Mouse (Mus musculus): ENCODE results near the gene Tubgcp5. TPM values are rescaled to one million over a fixed set of nuclear protein-coding genes. Genes with fewer than 3 reads are reported as not detected.
"Not testable (repeated sequence)": the region's sequence is repeated elsewhere in the genome, so short reads cannot be mapped to it uniquely, and the experiment has no call there.

The Tubgcp5 gene
- polyA plus RNA-seq, 1 experiment = 5.9 TPM

GRCm38 (mm10) chr7:55782493-55782892, 11.5 kb upstream of the Tubgcp5 start:
- no peak overlapping the region for H3K4me3 ChIP-seq (ENCODE audit: control insufficient read depth, insufficient read depth, low read length)
- H3K27me3 ChIP-seq (ENCODE audit: control insufficient read depth, insufficient read depth, low read length) = no peaks in the 10 kb centered on the region
- TF ChIP-seq POLR2A (IDR thresholded peaks at IDR 0.05; ENCODE audit: control insufficient read depth, extremely low read depth, insufficient read depth, low read length, poor library complexity) (no peak), CTCF (IDR thresholded peaks at IDR 0.05; ENCODE audit: borderline replicate concordance, control insufficient read depth, extremely low read depth, insufficient read depth, low read length, poor library complexity) (no peak)
- DNase-seq = no peak
- H3K36me3 ChIP-seq (ENCODE audit: control insufficient read depth, insufficient read depth, low read length) = no peaks in the 10 kb centered on the region
- H3K27ac ChIP-seq (ENCODE audit: control insufficient read depth, insufficient read depth, low read length) = no peak overlapping the region
- 23% methylated on average over 3 of the region's 3 CpGs for WGBS
- no peaks in the 10 kb centered on the region for H3K4me1 ChIP-seq (replicated peaks; ENCODE audit: control insufficient read depth, insufficient read depth, low read length)

GRCm38 (mm10) chr7:55784580-55784979, 9.4 kb upstream of the Tubgcp5 start:
- Histone ChIP-seq H3K36me3 (ENCODE audit: control insufficient read depth, insufficient read depth, low read length) (no peaks in the 10 kb centered on the region), H3K27me3 (ENCODE audit: control insufficient read depth, insufficient read depth, low read length) (no peaks in the 10 kb centered on the region), H3K4me3 (ENCODE audit: control insufficient read depth, insufficient read depth, low read length) (no peak overlapping the region), H3K4me1 (replicated peaks; ENCODE audit: control insufficient read depth, insufficient read depth, low read length) (no peaks in the 10 kb centered on the region), H3K27ac (ENCODE audit: control insufficient read depth, insufficient read depth, low read length) (no peak overlapping the region)
- WGBS = 5% methylated on average over 3 of the region's 3 CpGs
- TF ChIP-seq POLR2A (IDR thresholded peaks at IDR 0.05; ENCODE audit: control insufficient read depth, extremely low read depth, insufficient read depth, low read length, poor library complexity) (no peak), CTCF (IDR thresholded peaks at IDR 0.05; ENCODE audit: borderline replicate concordance, control insufficient read depth, extremely low read depth, insufficient read depth, low read length, poor library complexity) (no peak)
- no peak for DNase-seq

- not testable (repeated sequence) for H3K4me3 ChIP-seq (ENCODE audit: control insufficient read depth, insufficient read depth, low read length); DNase-seq; H3K27me3 ChIP-seq (ENCODE audit: control insufficient read depth, insufficient read depth, low read length); H3K36me3 ChIP-seq (ENCODE audit: control insufficient read depth, insufficient read depth, low read length); H3K27ac ChIP-seq (ENCODE audit: control insufficient read depth, insufficient read depth, low read length); H3K4me1 ChIP-seq (replicated peaks; ENCODE audit: control insufficient read depth, insufficient read depth, low read length)
- 83% methylated on average over 5 of the region's 5 CpGs for WGBS
Observed at GRCm38 (mm10) chr7:55790586-55790985, 3.4 kb upstream of the Tubgcp5 start.

- 98% methylated on average over 3 of the region's 3 CpGs for WGBS
Observed at GRCm38 (mm10) chr7:55792280-55792679, 1.7 kb upstream of the Tubgcp5 start.

GRCm38 (mm10) chr7:55793236-55793951, 560 bp upstream of the Tubgcp5 start:
- TF ChIP-seq CTCF (IDR thresholded peaks at IDR 0.05; ENCODE audit: borderline replicate concordance, control insufficient read depth, extremely low read depth, insufficient read depth, low read length, poor library complexity) (no peak), POLR2A (IDR thresholded peaks at IDR 0.05; ENCODE audit: control insufficient read depth, extremely low read depth, insufficient read depth, low read length, poor library complexity) (no peak)
- H3K27ac ChIP-seq (ENCODE audit: control insufficient read depth, insufficient read depth, low read length) = no peak overlapping the region
- H3K27me3 ChIP-seq (ENCODE audit: control insufficient read depth, insufficient read depth, low read length) = no peaks in the 10 kb centered on the region
- 47% methylated on average over 13 of the region's 13 CpGs for WGBS
- no peak for DNase-seq
- peak overlapping the region; percentile 70 for H3K4me3 ChIP-seq (ENCODE audit: control insufficient read depth, insufficient read depth, low read length)
- peaks cover 20% of the 10 kb centered on the region; the same call in 1 of the 2 replicates for H3K36me3 ChIP-seq (ENCODE audit: control insufficient read depth, insufficient read depth, low read length)
- peaks cover 2% of the 10 kb centered on the region for H3K4me1 ChIP-seq (replicated peaks; ENCODE audit: control insufficient read depth, insufficient read depth, low read length)

More at GRCm38 (mm10) chr7:55792280-55792679, 1.7 kb upstream of the Tubgcp5 start:
- Histone ChIP-seq H3K4me1 (replicated peaks; ENCODE audit: control insufficient read depth, insufficient read depth, low read length) (peaks cover 2% of the 10 kb centered on the region), H3K4me3 (ENCODE audit: control insufficient read depth, insufficient read depth, low read length) (no peak overlapping the region), H3K36me3 (ENCODE audit: control insufficient read depth, insufficient read depth, low read length) (peaks cover 12% of the 10 kb centered on the region; the same call in 1 of the 2 replicates), H3K27me3 (ENCODE audit: control insufficient read depth, insufficient read depth, low read length) (no peaks in the 10 kb centered on the region), H3K27ac (ENCODE audit: control insufficient read depth, insufficient read depth, low read length) (no peak overlapping the region)
- TF ChIP-seq CTCF (IDR thresholded peaks at IDR 0.05; ENCODE audit: borderline replicate concordance, control insufficient read depth, extremely low read depth, insufficient read depth, low read length, poor library complexity) (no peak), POLR2A (IDR thresholded peaks at IDR 0.05; ENCODE audit: control insufficient read depth, extremely low read depth, insufficient read depth, low read length, poor library complexity) (no peak)
- no peak for DNase-seq

GRCm38 (mm10) chr7:55799981-55800380, 6.0 kb downstream of the Tubgcp5 start:
- H3K36me3 ChIP-seq (ENCODE audit: control insufficient read depth, insufficient read depth, low read length) = peaks cover 66% of the 10 kb centered on the region
- H3K27ac ChIP-seq (ENCODE audit: control insufficient read depth, insufficient read depth, low read length) = no peak overlapping the region
- no peak overlapping the region for H3K4me3 ChIP-seq (ENCODE audit: control insufficient read depth, insufficient read depth, low read length)
- 58% methylated on average over 3 of the region's 3 CpGs for WGBS
- no peaks in the 10 kb centered on the region for H3K27me3 ChIP-seq (ENCODE audit: control insufficient read depth, insufficient read depth, low read length)
- peaks cover 2% of the 10 kb centered on the region for H3K4me1 ChIP-seq (replicated peaks; ENCODE audit: control insufficient read depth, insufficient read depth, low read length)
- TF ChIP-seq CTCF (IDR thresholded peaks at IDR 0.05; ENCODE audit: borderline replicate concordance, control insufficient read depth, extremely low read depth, insufficient read depth, low read length, poor library complexity) = no peak
- no peak for TF ChIP-seq POLR2A (IDR thresholded peaks at IDR 0.05; ENCODE audit: control insufficient read depth, extremely low read depth, insufficient read depth, low read length, poor library complexity)
- no peak for DNase-seq

GRCm38 (mm10) chr7:55809967-55810366, 16.0 kb downstream of the Tubgcp5 start:
- Histone ChIP-seq H3K27ac (ENCODE audit: control insufficient read depth, insufficient read depth, low read length) (no peak overlapping the region), H3K4me3 (ENCODE audit: control insufficient read depth, insufficient read depth, low read length) (no peak overlapping the region), H3K4me1 (replicated peaks; ENCODE audit: control insufficient read depth, insufficient read depth, low read length) (no peaks in the 10 kb centered on the region), H3K36me3 (ENCODE audit: control insufficient read depth, insufficient read depth, low read length) (peaks cover 63% of the 10 kb centered on the region), H3K27me3 (ENCODE audit: control insufficient read depth, insufficient read depth, low read length) (no peaks in the 10 kb centered on the region)
- 89% methylated on average over 2 of the region's 2 CpGs for WGBS
- TF ChIP-seq CTCF (IDR thresholded peaks at IDR 0.05; ENCODE audit: borderline replicate concordance, control insufficient read depth, extremely low read depth, insufficient read depth, low read length, poor library complexity) (no peak), POLR2A (IDR thresholded peaks at IDR 0.05; ENCODE audit: control insufficient read depth, extremely low read depth, insufficient read depth, low read length, poor library complexity) (no peak)
- DNase-seq = no peak
